Mouse (Mus musculus) heart, postnatal 0 days (tissue): ENCODE measurements around the gene Olig2. TPM values are rescaled to one million over a fixed set of nuclear protein-coding genes. Genes with fewer than 3 reads are reported as not detected.
A peak's percentile ranks its signal among the peaks of the same experiment; 100 is the strongest.

Source experiments
- ATAC-seq: fragments of 200-750 bp; cut with Nextera tagmentation; 2 replicates; pipeline ENCODE4 v1.8.0; 2017; ENCODE audit warnings: low read depth, moderate number of reproducible peaks, moderate library complexity; ENCODE audit not compliant: insufficient read depth
- DNase-seq: peaks from one replicate; pipeline ENCODE4 v3.0.0-alpha.2; 2016; ENCODE audit warnings: low spot score
- H3K27ac ChIP-seq: fragments of 300-500 bp; sonication (generic); 2 replicates; pipeline ENCODE4 v1.5.1; 2014; ENCODE audit warnings: low read depth, mild to moderate bottlenecking
- H3K27me3 ChIP-seq: fragments of 300-500 bp; sonication (generic); 2 replicates; pipeline ENCODE4 v1.6.1; 2014; ENCODE audit warnings: low read length, mixed read lengths; ENCODE audit not compliant: control insufficient read depth, insufficient read depth
- H3K36me3 ChIP-seq: fragments of 300-500 bp; sonication (generic); replicated peaks from 2 replicates; pipeline ENCODE4 v1.6.1; 2014; ENCODE audit warnings: low read length, mixed read lengths; ENCODE audit not compliant: control insufficient read depth, insufficient read depth
- H3K4me1 ChIP-seq: fragments of 300-500 bp; sonication (generic); 2 replicates; pipeline ENCODE4 v1.6.1; 2014; ENCODE audit warnings: antibody characterized with exemption; ENCODE audit not compliant: control insufficient read depth, insufficient read depth
- H3K4me2 ChIP-seq: fragments of 300-500 bp; sonication (generic); 2 replicates; pipeline ENCODE4 v1.6.1; 2014; ENCODE audit warnings: low read depth, mild to moderate bottlenecking, low read length, moderate library complexity
- H3K4me3 ChIP-seq: fragments of 300-500 bp; sonication (generic); 2 replicates; pipeline ENCODE4 v1.5.1; 2014; ENCODE audit warnings: low read depth, low read length
- H3K9ac ChIP-seq: fragments of 300-500 bp; sonication (generic); replicated peaks from 2 replicates; pipeline ENCODE4 v1.6.1; 2014; ENCODE audit warnings: low read depth, low read length, mixed read lengths
- H3K9me3 ChIP-seq: fragments of 300-500 bp; sonication (generic); replicated peaks from 2 replicates; pipeline ENCODE4 v1.6.1; 2016; ENCODE audit warnings: low read length; ENCODE audit not compliant: control insufficient read depth
- CTCF ChIP-seq: IDR thresholded peaks from 2 replicates; pipeline ENCODE4 v1.5.1; 2016; ENCODE audit warnings: antibody characterized with exemption, control low read depth, low read depth
- EP300 ChIP-seq: IDR thresholded peaks from 2 replicates; pipeline ENCODE4 v1.6.1; 2016; ENCODE audit warnings: antibody characterized with exemption, low read depth
- WGBS: fragments of 180-500 bp; shearing (Covaris S2); extraction: QIAGEN DNeasy Blood & Tissue Kit; methylation state at CpG from one replicate; pipeline ENCODE4 v1.1.7; 2014; 5-methylcytosine and 5-hydroxymethylcytosine counted together
- polyA plus RNA-seq: library from polyadenylated mRNA; unstranded; fragments of >200 nt; fragmentation: Nextera tagmentation; extraction: Ambion mirVana; gene quantifications from 2 replicates; pipeline ENCODE4 v1.2.1, GENCODE M21; 2015
- total RNA-seq: library from RNA; depleted of rRNA; stranded (reverse); fragments of >200 nt; gene quantifications from 2 replicates; pipeline ENCODE4 v1.2.3, GENCODE M21; 2014; ENCODE audit warnings: low replicate concordance

Olig2 gene
- total and polyA plus RNA-seq, 2 experiments from 2014 or later, result 0.46 TPM; not detected in 1

DNA sequence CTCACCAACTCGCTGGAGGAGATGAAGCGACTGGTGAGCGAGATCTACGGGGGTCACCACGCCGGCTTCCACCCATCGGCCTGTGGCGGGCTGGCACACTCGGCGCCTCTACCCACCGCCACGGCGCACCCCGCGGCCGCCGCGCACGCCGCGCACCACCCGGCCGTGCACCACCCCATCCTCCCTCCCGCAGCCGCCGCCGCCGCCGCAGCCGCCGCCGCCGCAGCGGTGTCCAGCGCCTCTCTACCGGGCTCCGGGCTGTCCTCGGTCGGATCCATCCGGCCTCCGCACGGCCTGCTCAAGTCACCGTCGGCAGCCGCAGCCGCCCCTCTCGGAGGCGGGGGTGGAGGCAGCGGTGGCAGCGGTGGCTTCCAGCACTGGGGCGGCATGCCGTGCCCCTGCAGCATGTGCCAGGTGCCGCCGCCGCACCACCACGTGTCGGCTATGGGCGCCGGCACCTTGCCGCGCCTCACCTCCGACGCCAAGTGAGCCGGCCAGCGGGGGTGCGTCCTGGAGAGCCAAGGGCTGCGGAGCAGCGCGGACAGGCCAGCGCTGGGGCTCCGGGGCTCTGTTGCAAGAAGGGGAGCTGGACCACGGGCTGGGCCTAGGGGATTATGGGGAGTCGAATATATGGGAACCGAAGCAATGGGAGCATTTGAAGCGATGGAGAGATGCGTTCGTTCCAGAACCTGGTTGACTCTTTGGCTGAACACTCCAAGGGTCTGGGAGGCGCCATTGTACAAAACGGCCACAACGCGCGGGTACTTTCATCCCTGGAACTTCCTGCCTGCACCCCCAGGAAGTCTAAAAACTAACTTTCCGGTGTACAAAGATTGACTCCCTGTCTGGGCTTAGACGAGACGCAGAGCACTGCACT lies 1.9 kb downstream of the Olig2 start:
- Histone ChIP-seq H3K4me1 (no peaks in the 10 kb centered on the region; the same call in 1 of the 2 replicates), H3K36me3 (no peaks in the 10 kb centered on the region), H3K9ac (no peak overlapping the region), H3K27me3 (peaks cover 100% of the 10 kb centered on the region), H3K4me2 (no peak overlapping the region), H3K27ac (no peak overlapping the region), H3K4me3 (peak overlapping the region; percentile 23; the same call in 1 of the 2 replicates), H3K9me3 (no peaks in the 10 kb centered on the region)
- no peak for TF ChIP-seq EP300
- no peak for TF ChIP-seq CTCF
- DNase-seq, result no peak
- WGBS, result 2% methylated on average over 68 of the region's 85 CpGs
- ATAC-seq, result no peak

DNA sequence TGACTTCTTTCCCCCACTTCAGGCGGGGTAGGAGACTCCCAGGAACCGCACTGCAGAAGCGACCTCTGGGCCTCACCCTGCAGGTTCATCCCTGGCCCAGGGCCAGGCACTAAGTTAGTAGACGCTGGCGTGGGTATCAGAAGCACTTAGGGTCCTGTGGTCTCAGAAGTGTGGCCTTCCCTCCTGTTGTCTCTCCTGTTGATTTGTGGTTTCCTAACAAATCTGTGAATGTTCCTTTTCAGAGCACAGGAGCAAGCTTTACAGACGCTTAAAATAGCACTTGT lies 2.4 kb downstream of the Olig2 start:
- Histone ChIP-seq H3K4me1 (no peaks in the 10 kb centered on the region; the same call in 1 of the 2 replicates), H3K27me3 (peaks cover 100% of the 10 kb centered on the region), H3K4me3 (no peak overlapping the region), H3K4me2 (no peak overlapping the region), H3K27ac (no peak overlapping the region), H3K9ac (no peak overlapping the region), H3K36me3 (no peaks in the 10 kb centered on the region), H3K9me3 (no peaks in the 10 kb centered on the region)
- no peak for TF ChIP-seq EP300
- WGBS, result 2% methylated on average over 6 of the region's 6 CpGs
- ATAC-seq (no peak), DNase-seq (no peak)

DNA sequence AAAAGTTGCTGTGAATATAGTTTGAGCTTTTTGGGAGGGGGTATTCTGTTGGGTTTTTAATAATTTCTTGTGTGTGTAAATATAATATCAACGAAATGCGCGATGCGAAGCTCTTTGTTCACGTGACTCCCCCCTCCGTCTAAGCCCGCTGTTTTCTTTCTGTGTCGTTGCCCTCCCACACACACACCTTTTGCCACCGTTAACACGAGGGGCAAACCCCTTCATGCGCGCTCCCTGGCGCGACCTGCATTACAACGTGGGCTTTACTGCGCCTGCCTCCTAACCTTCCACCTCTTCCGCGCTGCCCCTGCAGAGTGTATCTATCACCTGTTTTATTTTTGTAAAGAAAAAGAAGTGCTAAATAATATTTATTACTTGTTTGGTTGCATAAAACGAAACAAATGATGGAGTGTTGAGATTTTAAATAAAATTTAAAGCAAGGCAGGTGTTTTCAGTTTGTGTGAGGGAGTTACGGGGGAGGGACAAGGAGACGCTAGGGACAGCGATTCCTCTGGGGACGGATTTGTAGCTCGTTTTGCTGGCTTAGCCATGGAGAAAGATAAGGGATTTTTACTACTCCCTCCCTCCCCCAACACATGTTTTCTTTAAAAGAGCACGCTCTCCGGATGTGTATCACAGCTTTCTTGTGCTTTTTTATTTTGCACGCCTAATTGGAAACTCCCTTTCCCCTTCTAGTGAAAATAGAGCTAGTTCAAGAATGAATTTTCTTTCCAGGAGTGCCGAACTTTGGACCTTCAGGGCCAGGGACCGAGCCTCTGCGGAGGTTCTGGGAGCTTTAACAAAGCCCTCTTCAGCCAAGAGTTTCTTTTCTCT lies 3.2 kb downstream of the Olig2 start:
- Histone ChIP-seq H3K9ac (no peak overlapping the region), H3K4me2 (no peak overlapping the region), H3K9me3 (no peaks in the 10 kb centered on the region), H3K36me3 (no peaks in the 10 kb centered on the region), H3K27me3 (peaks cover 100% of the 10 kb centered on the region), H3K4me1 (no peaks in the 10 kb centered on the region; the same call in 1 of the 2 replicates), H3K27ac (no peak overlapping the region), H3K4me3 (no peak overlapping the region)
- no peak for TF ChIP-seq CTCF
- TF ChIP-seq EP300, result no peak
- WGBS, result 6% methylated on average over 30 of the region's 30 CpGs
- no peak for DNase-seq
- ATAC-seq, result no peak

DNA sequence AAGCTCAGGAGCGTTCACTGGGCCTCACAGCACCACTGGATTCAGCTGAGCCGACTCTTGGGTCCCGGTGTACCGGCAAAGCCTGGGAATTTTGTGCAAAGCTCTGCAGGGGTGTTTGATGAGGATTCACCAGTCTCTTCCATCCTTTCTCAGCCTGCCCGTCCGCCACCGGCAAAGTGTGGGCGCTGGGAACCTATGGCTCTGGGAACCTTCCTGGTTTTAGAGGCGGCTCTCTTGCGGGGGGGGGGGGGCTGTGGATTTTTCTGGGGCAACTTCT lies 3.8 kb downstream of the Olig2 start:
- DNase-seq, result no peak
- 6% methylated on average over 10 of the region's 10 CpGs for WGBS
- Histone ChIP-seq H3K9ac (no peak overlapping the region), H3K27me3 (peaks cover 100% of the 10 kb centered on the region), H3K36me3 (no peaks in the 10 kb centered on the region), H3K27ac (no peak overlapping the region), H3K4me2 (no peak overlapping the region), H3K4me1 (no peaks in the 10 kb centered on the region; the same call in 1 of the 2 replicates), H3K4me3 (no peak overlapping the region), H3K9me3 (no peaks in the 10 kb centered on the region)
- TF ChIP-seq EP300, result no peak
- no peak for TF ChIP-seq CTCF
- no peak for ATAC-seq

DNA sequence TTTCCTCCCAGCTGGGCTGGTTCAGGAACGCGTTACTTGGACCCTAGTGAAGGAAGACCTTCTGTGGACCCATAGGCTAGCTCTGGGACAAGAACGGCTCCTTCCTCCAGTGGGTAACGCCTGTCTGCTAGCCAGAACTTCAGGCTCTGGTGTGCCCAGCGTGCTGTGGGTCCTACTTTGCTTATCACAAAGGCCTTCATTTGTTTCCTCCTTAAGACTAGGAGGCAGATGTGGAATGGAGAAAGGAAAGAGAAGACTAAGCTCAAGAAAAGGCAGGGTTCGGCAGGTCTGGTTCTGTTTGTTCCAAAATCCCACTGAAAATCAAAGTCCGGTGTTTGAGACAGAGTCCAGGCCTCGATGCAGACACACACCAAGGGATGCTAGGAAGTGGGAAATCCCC lies 4.4 kb downstream of the Olig2 start:
- ATAC-seq, result no peak
- TF ChIP-seq EP300, result no peak
- TF ChIP-seq CTCF, result no peak
- no peak for DNase-seq
- Histone ChIP-seq H3K4me2 (no peak overlapping the region), H3K27me3 (peaks cover 100% of the 10 kb centered on the region), H3K36me3 (no peaks in the 10 kb centered on the region), H3K9ac (no peak overlapping the region), H3K27ac (no peak overlapping the region), H3K9me3 (no peaks in the 10 kb centered on the region), H3K4me3 (no peak overlapping the region), H3K4me1 (no peaks in the 10 kb centered on the region; the same call in 1 of the 2 replicates)
- WGBS, result 15% methylated on average over 8 of the region's 8 CpGs
